In the genomic region with DNA sequence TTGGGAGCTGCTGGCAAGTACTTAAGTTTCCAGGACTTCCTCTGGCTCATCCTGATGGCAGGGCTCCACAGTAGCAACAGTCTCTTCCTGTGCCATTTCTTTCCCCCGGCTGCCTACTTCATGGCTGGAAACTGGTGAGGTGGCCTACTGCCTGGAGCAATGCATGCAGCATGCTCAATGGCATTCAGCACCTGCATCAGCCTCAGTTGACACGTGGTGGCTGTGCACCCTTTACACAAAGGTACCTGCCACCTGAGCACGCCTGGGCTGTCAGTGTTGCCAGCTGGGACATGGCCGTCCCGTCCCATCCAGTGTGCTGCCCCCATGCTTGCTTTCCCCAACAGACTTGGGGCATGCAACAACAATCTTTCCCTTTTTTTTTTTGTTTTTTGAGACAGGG, we compare ENCODE assay signal across 30 mouse cellular contexts. TPM values are rescaled to one million over a fixed set of nuclear protein-coding genes. Genes with fewer than 3 reads are reported as not detected.
DNase-seq lines count a peak whose midpoint lies in the region; ATAC-seq and TF ChIP-seq lines count a peak whose summit lies in the region.
"Had no signal": no experiment of that assay in that cellular context is flagged by ENCODE, and none has a peak within 500 bp of the region (broad histone marks: within the 10 kb centered on the region; RNA-seq: fewer than 3 reads in every experiment).

No protein-coding gene starts in this region.

- H3K36me3 ChIP-seq in kidney, embryonic 14.5 days (ENCODE audit: control insufficient read depth, insufficient read depth, low read length), result peaks cover 83% of the 10 kb centered on the region
- peaks cover 50% of the 10 kb centered on the region for H3K36me3 ChIP-seq in neural tube, embryonic 11.5 days (ENCODE audit: control insufficient read depth, insufficient read depth, low read length)
- peaks cover 70% of the 10 kb centered on the region for H3K36me3 ChIP-seq in intestine, postnatal 0 days (ENCODE audit: control insufficient read depth, insufficient read depth)
- peaks cover 82% of the 10 kb centered on the region for H3K36me3 ChIP-seq in embryonic facial prominence, embryonic 10.5 days (replicated peaks)

- H3K9ac ChIP-seq in kidney, embryonic 14.5 days (ENCODE audit: low read depth, low read length), result 0 out of 2 replicates have a peak overlapping the region, but pooled peaks have one; percentile 18
- no peak overlapping the region for H3K9ac ChIP-seq in neural tube, embryonic 11.5 days (ENCODE audit: low read length)
- no peak overlapping the region for H3K9ac ChIP-seq in intestine, postnatal 0 days (ENCODE audit: low read depth, low read length)
- H3K9ac ChIP-seq: embryonic facial prominence, embryonic 13.5 days; heart, embryonic 13.5 days; hindbrain, embryonic 15.5 days; midbrain, embryonic 12.5 days; neural tube, embryonic 15.5 days; stomach, embryonic 15.5 days had no signal

- WGBS in kidney, embryonic 14.5 days, result 63% methylated on average over 5 of the region's 5 CpGs
- 64% methylated on average over 5 of the region's 5 CpGs for WGBS in neural tube, embryonic 11.5 days
- WGBS in intestine, postnatal 0 days, result 59% methylated on average over 5 of the region's 5 CpGs
- 69% methylated on average over 5 of the region's 5 CpGs for WGBS in embryonic facial prominence, embryonic 10.5 days

- ATAC-seq in kidney, embryonic 14.5 days (ENCODE audit: low FRiP score, low TSS enrichment), result no peak
- ATAC-seq in neural tube, embryonic 11.5 days (ENCODE audit: insufficient read depth, low FRiP score, low TSS enrichment), result no peak
- no peak for ATAC-seq in intestine, postnatal 0 days
- ATAC-seq: CD4-positive, CD25-positive, alpha-beta regulatory T cell, adult 4 months; forebrain, embryonic 16.5 days; inflammation-experienced regulatory T-cells, adult 6 months had no signal

- H3K27me3 ChIP-seq in kidney, embryonic 14.5 days (ENCODE audit: control insufficient read depth, insufficient read depth, low read length), result no peaks in the 10 kb centered on the region
- no peaks in the 10 kb centered on the region for H3K27me3 ChIP-seq in neural tube, embryonic 11.5 days (ENCODE audit: control insufficient read depth, insufficient read depth, low read length)
- no peaks in the 10 kb centered on the region for H3K27me3 ChIP-seq in intestine, postnatal 0 days (replicated peaks; ENCODE audit: control insufficient read depth, insufficient read depth, low read length)
- no peaks in the 10 kb centered on the region for H3K27me3 ChIP-seq in embryonic facial prominence, embryonic 10.5 days (replicated peaks; ENCODE audit: low read depth, poor library complexity, severe bottlenecking)
- H3K27me3 ChIP-seq: embryonic facial prominence, embryonic 13.5 days; heart, embryonic 13.5 days; hindbrain, embryonic 15.5 days; midbrain, embryonic 12.5 days; neural tube, embryonic 15.5 days; stomach, embryonic 15.5 days had no signal

- TF ChIP-seq CTCF in intestine, postnatal 0 days (IDR thresholded peaks at IDR 0.05; ENCODE audit: low read depth), result no peak

- H3K9me3 ChIP-seq in kidney, embryonic 14.5 days (ENCODE audit: control insufficient read depth, low read length), result no peaks in the 10 kb centered on the region
- no peaks in the 10 kb centered on the region for H3K9me3 ChIP-seq in neural tube, embryonic 11.5 days (ENCODE audit: control insufficient read depth, low read length)
- no peaks in the 10 kb centered on the region for H3K9me3 ChIP-seq in intestine, postnatal 0 days (ENCODE audit: control insufficient read depth)
- H3K9me3 ChIP-seq in embryonic facial prominence, embryonic 10.5 days, result no peaks in the 10 kb centered on the region
- H3K9me3 ChIP-seq: embryonic facial prominence, embryonic 13.5 days; heart, embryonic 13.5 days; hindbrain, embryonic 10.5 days; hindbrain, embryonic 15.5 days; midbrain, embryonic 12.5 days; neural tube, embryonic 15.5 days; stomach, embryonic 15.5 days had no signal

- peaks cover 13% of the 10 kb centered on the region for H3K4me1 ChIP-seq in kidney, embryonic 14.5 days (ENCODE audit: control insufficient read depth, insufficient read depth, low read length)
- peaks cover 11% of the 10 kb centered on the region for H3K4me1 ChIP-seq in neural tube, embryonic 11.5 days (ENCODE audit: control insufficient read depth, insufficient read depth, low read length)
- H3K4me1 ChIP-seq in intestine, postnatal 0 days (replicated peaks; ENCODE audit: control insufficient read depth, insufficient read depth, low read length), result no peaks in the 10 kb centered on the region; the same call in 1 of the 2 replicates
- H3K4me1 ChIP-seq in embryonic facial prominence, embryonic 10.5 days, result peaks cover 20% of the 10 kb centered on the region

- no peak overlapping the region for H3K4me3 ChIP-seq in kidney, embryonic 14.5 days (ENCODE audit: low read length)
- H3K4me3 ChIP-seq in neural tube, embryonic 11.5 days (ENCODE audit: low read depth, low read length), result no peak overlapping the region
- H3K4me3 ChIP-seq in intestine, postnatal 0 days (ENCODE audit: low read depth, low read length), result no peak overlapping the region
- no peak overlapping the region for H3K4me3 ChIP-seq in embryonic facial prominence, embryonic 10.5 days
- H3K4me3 ChIP-seq: embryonic facial prominence, embryonic 13.5 days; erythroblast, embryonic 14.5 days; heart, embryonic 13.5 days; hindbrain, embryonic 10.5 days; hindbrain, embryonic 15.5 days; midbrain, embryonic 12.5 days; neural tube, embryonic 15.5 days; stomach, embryonic 15.5 days had no signal

- no peak for DNase-seq in kidney, postnatal 14 days
- peak; percentile 9 for DNase-seq in neural tube, embryonic 11.5 days (ENCODE audit: low spot score)
- no peak for DNase-seq in neural tube, embryonic 10.5 days (ENCODE audit: extremely low spot score, low spot score)
- no peak for DNase-seq in embryonic facial prominence, embryonic 10.5 days (ENCODE audit: low spot score)
- no peak for DNase-seq in thymus, postnatal 14 days
- DNase-seq in thymus, postnatal 36 days, result no peak
- DNase-seq: adrenal gland, postnatal 10 days; cerebellum, adult 8-10 months; cerebellum, postnatal 25 days; embryo, embryonic 11 days; heart, postnatal 10 days; kidney, adult 8-10 months; kidney, postnatal 10 days; layer of hippocampus, adult 9-11 months; lung, adult 2 months; lung, postnatal 14 days; right cerebral cortex, postnatal 25 days had no signal

- no peak overlapping the region for H3K27ac ChIP-seq in kidney, embryonic 14.5 days (ENCODE audit: low read depth, low read length)
- H3K27ac ChIP-seq in neural tube, embryonic 11.5 days (ENCODE audit: low read depth, low read length), result no peak overlapping the region
- peak overlapping the region; percentile 11; the same call in 1 of the 2 replicates for H3K27ac ChIP-seq in intestine, postnatal 0 days (ENCODE audit: low read depth, low read length)
- H3K27ac ChIP-seq in embryonic facial prominence, embryonic 10.5 days (replicated peaks), result no peak overlapping the region
- H3K27ac ChIP-seq: embryonic facial prominence, embryonic 13.5 days; heart, embryonic 13.5 days; hindbrain, embryonic 10.5 days; hindbrain, embryonic 15.5 days; midbrain, embryonic 12.5 days; neural tube, embryonic 15.5 days; stomach, embryonic 15.5 days had no signal

- H3K4me2 ChIP-seq in kidney, embryonic 14.5 days (replicated peaks; ENCODE audit: low read depth, low read length), result no peak overlapping the region
- no peak overlapping the region for H3K4me2 ChIP-seq in neural tube, embryonic 11.5 days (ENCODE audit: low read depth)
- no peak overlapping the region for H3K4me2 ChIP-seq in intestine, postnatal 0 days (replicated peaks; ENCODE audit: low read depth)
- H3K4me2 ChIP-seq: embryonic facial prominence, embryonic 13.5 days; heart, embryonic 13.5 days; hindbrain, embryonic 15.5 days; midbrain, embryonic 12.5 days; neural tube, embryonic 15.5 days; stomach, embryonic 15.5 days had no signal

RNA-seq across cellular contexts. Expression of gene Ppan, which starts 5.1 kb away (rescaled TPM):
- 82.3 and 90.0 TPM in 2 replicates for polyA plus RNA-seq in kidney, embryonic 14.5 days (2014; fragmentation: Nextera tagmentation; extraction: Ambion mirVana)
- polyA plus RNA-seq in neural tube, embryonic 11.5 days (2014; fragmentation: Nextera tagmentation; extraction: Ambion mirVana), result 60.8 and 64.0 TPM in 2 replicates
- 18.7 and 21.4 TPM in 2 replicates for polyA plus RNA-seq in intestine, postnatal 0 days (2015; fragmentation: Nextera tagmentation; extraction: Ambion mirVana)
- polyA plus RNA-seq in embryonic facial prominence, embryonic 10.5 days (2016; fragmentation: Nextera tagmentation; extraction: Ambion mirVana), result 99.2 and 100 TPM in 2 replicates

RNA-seq across cellular contexts. Expression of gene Eif3g, which starts 5.4 kb away (rescaled TPM):
- polyA plus RNA-seq in kidney, embryonic 14.5 days (2014; fragmentation: Nextera tagmentation; extraction: Ambion mirVana), result 327 and 329 TPM in 2 replicates
- 352 and 373 TPM in 2 replicates for polyA plus RNA-seq in neural tube, embryonic 11.5 days (2014; fragmentation: Nextera tagmentation; extraction: Ambion mirVana)
- polyA plus RNA-seq in intestine, postnatal 0 days (2015; fragmentation: Nextera tagmentation; extraction: Ambion mirVana), result 131 and 138 TPM in 2 replicates
- polyA plus RNA-seq in embryonic facial prominence, embryonic 10.5 days (2016; fragmentation: Nextera tagmentation; extraction: Ambion mirVana), result 411 and 431 TPM in 2 replicates

RNA-seq across cellular contexts. Expression of gene Angptl6, which starts 13.5 kb away (rescaled TPM):
- 2.0 and 2.2 TPM in 2 replicates for polyA plus RNA-seq in kidney, embryonic 14.5 days (2014; fragmentation: Nextera tagmentation; extraction: Ambion mirVana)
- polyA plus RNA-seq in neural tube, embryonic 11.5 days (2014; fragmentation: Nextera tagmentation; extraction: Ambion mirVana), result 4.0 and 5.7 TPM in 2 replicates
- polyA plus RNA-seq in intestine, postnatal 0 days (2015; fragmentation: Nextera tagmentation; extraction: Ambion mirVana), result 9.4 and 9.8 TPM in 2 replicates
- polyA plus RNA-seq in embryonic facial prominence, embryonic 10.5 days (2016; fragmentation: Nextera tagmentation; extraction: Ambion mirVana), result 3.2 and 3.3 TPM in 2 replicates

RNA-seq across cellular contexts. Expression of gene A230050P20Rik, which starts 24.6 kb away (rescaled TPM):
- 6.1 and 7.8 TPM in 2 replicates for polyA plus RNA-seq in kidney, embryonic 14.5 days (2014; fragmentation: Nextera tagmentation; extraction: Ambion mirVana)
- 0.65 and 0.94 TPM in 2 replicates for polyA plus RNA-seq in neural tube, embryonic 11.5 days (2014; fragmentation: Nextera tagmentation; extraction: Ambion mirVana)
- 4.9 and 5.6 TPM in 2 replicates for polyA plus RNA-seq in intestine, postnatal 0 days (2015; fragmentation: Nextera tagmentation; extraction: Ambion mirVana)
- polyA plus RNA-seq in embryonic facial prominence, embryonic 10.5 days (2016; fragmentation: Nextera tagmentation; extraction: Ambion mirVana), result 1.1 and 2.2 TPM in 2 replicates
